Mouse (Mus musculus): Measurements from ENCODE around the gene Ifrd2. TPM values are rescaled to one million over a fixed set of nuclear protein-coding genes. Genes with fewer than 3 reads are reported as not detected.
A peak's percentile ranks its signal among the peaks of the same experiment; 100 is the strongest.

The Ifrd2 gene
- polyA plus RNA-seq, 1 experiment from 2014 or later = 68.2 TPM

DNA sequence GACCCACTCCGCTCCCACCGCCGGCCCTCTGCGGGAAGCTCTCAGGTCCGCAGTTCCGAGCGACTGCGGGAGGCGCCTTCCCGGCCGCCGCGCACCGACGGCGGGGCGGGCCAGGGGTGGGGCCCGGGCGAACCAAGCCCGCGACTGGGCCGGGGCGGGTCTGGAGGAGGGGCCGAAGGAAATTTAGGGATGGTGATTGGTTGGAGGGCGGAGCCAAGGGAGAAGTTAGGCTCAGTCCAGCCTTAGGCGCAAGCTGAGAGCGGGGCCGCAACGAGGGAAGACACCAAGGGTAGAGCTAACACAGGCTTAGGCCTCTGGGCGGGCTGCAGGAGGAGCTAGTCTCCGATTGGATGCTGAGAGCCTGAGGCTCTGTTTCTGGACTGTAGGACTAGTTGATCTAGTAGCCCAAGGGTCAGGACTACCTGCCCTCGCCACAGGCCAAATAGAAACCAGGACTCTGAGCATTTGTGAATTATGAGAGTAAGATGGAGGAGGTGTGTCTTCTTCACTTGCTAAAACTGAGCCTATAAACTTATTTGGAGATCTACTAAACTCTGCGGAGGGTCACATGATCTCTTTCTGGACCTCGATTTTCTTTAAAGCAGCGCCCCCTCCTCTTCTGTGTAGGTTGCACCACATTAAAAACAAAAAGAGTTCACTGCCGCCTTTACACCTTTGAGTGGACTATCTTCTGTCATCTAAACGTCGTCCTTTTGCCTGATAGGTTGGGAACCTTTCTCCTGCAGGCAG, 48.0 kb downstream of the Ifrd2 start, which contains the start of gene Gnai2:
Gnai2 (minus strand) TSS at position 89 of the 750 bp plus-strand sequence.
- Histone ChIP-seq H3K27me3 (replicated peaks) (no peaks in the 10 kb centered on the region), H3K4me1 (peaks cover 34% of the 10 kb centered on the region), H3K27ac (peak within 1 kb of the TSS; percentile 88), H3K4me3 (replicated peaks) (peak within 1 kb of the TSS; percentile 86), H3K9ac (peak within 1 kb of the TSS; percentile 97), H3K36me3 (0 out of 2 replicates have a peak, but pooled peaks cover 3% of the 10 kb centered on the region), H3K9me3 (no peaks in the 10 kb centered on the region), H3K4me2 (peak within 1 kb of the TSS; percentile 96)
- 4% methylated on average over 38 of the region's 38 CpGs for WGBS
- ATAC-seq (ENCODE audit: insufficient read depth, low FRiP score, low read depth) = peak; percentile 96

DNA sequence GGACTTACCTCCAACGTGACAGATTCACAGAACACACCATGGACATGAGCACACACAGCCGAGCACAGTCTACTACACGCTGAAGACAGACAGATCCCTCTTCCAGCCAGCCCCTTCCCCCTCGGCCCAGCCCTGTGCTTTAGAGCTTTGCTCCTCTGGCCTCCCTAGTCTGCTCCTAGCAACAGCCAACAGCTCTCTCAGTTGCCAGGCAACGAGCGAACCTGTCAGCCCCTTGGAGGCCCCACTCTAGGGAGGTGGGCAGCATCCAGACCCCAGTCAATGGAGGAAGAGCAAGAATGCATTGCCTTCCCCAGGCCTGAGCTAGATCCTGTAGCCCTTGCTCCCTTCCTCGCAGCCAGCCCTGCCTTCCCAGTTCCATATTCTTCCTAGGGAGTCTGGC, 49.6 kb downstream of the Ifrd2 start:
- no peak overlapping the region for H3K9ac ChIP-seq

DNA sequence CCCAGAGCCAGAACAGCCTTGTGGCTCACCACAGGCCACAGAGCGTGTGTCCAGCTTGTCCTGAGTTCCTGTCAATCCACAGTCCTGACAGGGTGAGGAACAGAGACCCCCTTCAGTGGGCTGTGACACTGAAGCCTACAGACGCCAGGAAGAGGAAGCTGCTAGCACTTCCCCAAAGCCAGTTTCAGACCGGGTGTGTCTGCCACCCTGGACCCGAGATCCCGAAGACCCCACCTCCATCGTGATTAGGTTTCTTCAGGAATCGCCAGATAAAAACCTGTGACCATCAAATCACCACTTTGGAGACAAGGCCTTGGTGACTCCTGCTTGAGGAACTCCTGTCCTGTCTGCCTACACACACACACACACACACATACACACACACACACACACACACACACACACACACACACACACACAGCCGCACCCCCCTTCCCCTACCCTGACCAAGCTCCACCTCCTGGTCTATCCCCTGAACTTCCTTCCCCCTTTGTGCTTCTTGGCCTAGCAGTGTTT, 52.9 kb downstream of the Ifrd2 start:
- Histone ChIP-seq H3K27me3 (replicated peaks) (no peaks in the 10 kb centered on the region), H3K4me2 (no peak overlapping the region), H3K9ac (no peak overlapping the region), H3K4me3 (replicated peaks) (no peak overlapping the region), H3K9me3 (no peaks in the 10 kb centered on the region), H3K36me3 (no peaks in the 10 kb centered on the region), H3K4me1 (peaks cover 15% of the 10 kb centered on the region; the same call in 1 of the 2 replicates), H3K27ac (no peak overlapping the region)
- 36% methylated on average over 7 of the region's 8 CpGs for WGBS
- no peak for ATAC-seq (ENCODE audit: insufficient read depth, low FRiP score, low read depth)

More for the DNA sequence above, 49.6 kb downstream of the Ifrd2 start:
- Histone ChIP-seq H3K9me3 (no peaks in the 10 kb centered on the region), H3K4me3 (replicated peaks) (no peak overlapping the region), H3K4me1 (peaks cover 18% of the 10 kb centered on the region), H3K36me3 (no peaks in the 10 kb centered on the region), H3K4me2 (no peak overlapping the region), H3K27ac (0 out of 2 replicates have a peak overlapping the region, but pooled peaks have one; percentile 35), H3K27me3 (replicated peaks) (no peaks in the 10 kb centered on the region)
- 25% methylated on average over 7 of the region's 7 CpGs for WGBS
- ATAC-seq (ENCODE audit: insufficient read depth, low FRiP score, low read depth) = no peak

DNA sequence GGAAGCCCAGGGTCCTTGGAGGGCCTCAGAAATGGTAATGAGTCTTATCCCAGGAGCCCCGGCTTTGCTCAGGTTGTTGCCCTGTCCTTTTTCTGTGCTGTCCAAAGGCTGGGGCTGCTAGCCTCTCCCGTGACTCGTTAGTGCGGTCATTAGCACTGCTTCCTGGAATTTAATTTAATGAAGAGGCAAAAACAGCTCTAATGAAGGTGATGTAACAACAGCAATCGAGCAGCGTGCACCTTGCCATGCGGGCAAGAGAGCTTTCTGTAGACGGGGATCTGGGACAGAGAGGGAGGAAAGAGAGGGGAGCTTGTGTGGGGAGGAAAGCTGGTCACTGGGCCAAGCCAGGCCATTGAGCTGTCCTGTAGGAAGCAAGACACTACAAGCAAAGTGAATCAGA, 54.2 kb downstream of the Ifrd2 start:
- 64% methylated on average over 8 of the region's 8 CpGs for WGBS
- no peaks in the 10 kb centered on the region for H3K36me3 ChIP-seq
- no peak overlapping the region for H3K4me3 ChIP-seq (replicated peaks)
- no peak overlapping the region for H3K27ac ChIP-seq
- peaks cover 8% of the 10 kb centered on the region; the same call in 1 of the 2 replicates for H3K4me1 ChIP-seq
- no peak for ATAC-seq (ENCODE audit: insufficient read depth, low FRiP score, low read depth)
- H3K27me3 ChIP-seq (replicated peaks) = no peaks in the 10 kb centered on the region
- no peak overlapping the region for H3K9ac ChIP-seq
- no peak overlapping the region for H3K4me2 ChIP-seq
- H3K9me3 ChIP-seq = no peaks in the 10 kb centered on the region

Other genes with a start within 250 kb of the Ifrd2 start
- 10.6 and 11.5 TPM in 2 replicates for gene Hemk1, start 249.3 kb upstream of the Ifrd2 start, polyA plus RNA-seq (2015; fragmentation: Nextera tagmentation; extraction: Ambion mirVana)
- 0.28 and 0.34 TPM in 2 replicates for gene 6430571L13Rik, start 247.0 kb upstream of the Ifrd2 start, polyA plus RNA-seq (2015; fragmentation: Nextera tagmentation; extraction: Ambion mirVana)
- 0.23 and 0.27 TPM in 2 replicates for gene Cacna2d2, start 188.0 kb upstream of the Ifrd2 start, polyA plus RNA-seq (2015; fragmentation: Nextera tagmentation; extraction: Ambion mirVana)
- 43.2 and 45.7 TPM in 2 replicates for gene Tmem115, start 53.7 kb upstream of the Ifrd2 start, polyA plus RNA-seq (2015; fragmentation: Nextera tagmentation; extraction: Ambion mirVana)
- 26.6 and 31.3 TPM in 2 replicates for gene Cyb561d2, start 45.4 kb upstream of the Ifrd2 start, polyA plus RNA-seq (2015; fragmentation: Nextera tagmentation; extraction: Ambion mirVana)
- gene Nprl2, start 45.4 kb upstream of the Ifrd2 start, polyA plus RNA-seq (2015; fragmentation: Nextera tagmentation; extraction: Ambion mirVana) = 39.1 and 39.7 TPM in 2 replicates
- 0.63 and 0.94 TPM in 2 replicates for gene Zmynd10, start 40.3 kb upstream of the Ifrd2 start, polyA plus RNA-seq (2015; fragmentation: Nextera tagmentation; extraction: Ambion mirVana)
- 53.9 and 58.0 TPM in 2 replicates for gene Rassf1, start 36.1 kb upstream of the Ifrd2 start, polyA plus RNA-seq (2015; fragmentation: Nextera tagmentation; extraction: Ambion mirVana)
- 42.6 and 46.1 TPM in 2 replicates for gene Tusc2, start 24.4 kb upstream of the Ifrd2 start, polyA plus RNA-seq (2015; fragmentation: Nextera tagmentation; extraction: Ambion mirVana)
- 84.2 and 85.4 TPM in 2 replicates for gene Hyal2, start 19.7 kb upstream of the Ifrd2 start, polyA plus RNA-seq (2015; fragmentation: Nextera tagmentation; extraction: Ambion mirVana)
- gene Hyal1, start 10.7 kb upstream of the Ifrd2 start, polyA plus RNA-seq (2015; fragmentation: Nextera tagmentation; extraction: Ambion mirVana) = 9.2 and 10.8 TPM in 2 replicates
- gene Naa80, start 8.8 kb upstream of the Ifrd2 start, polyA plus RNA-seq (2015; fragmentation: Nextera tagmentation; extraction: Ambion mirVana) = 16.1 and 18.6 TPM in 2 replicates
- gene Hyal3, start 6.8 kb upstream of the Ifrd2 start, polyA plus RNA-seq (2015; fragmentation: Nextera tagmentation; extraction: Ambion mirVana) = 1.1 and 1.7 TPM in 2 replicates
- 13.2 and 16.5 TPM in 2 replicates for gene Sema3b, start 21.6 kb downstream of the Ifrd2 start, polyA plus RNA-seq (2015; fragmentation: Nextera tagmentation; extraction: Ambion mirVana)
- gene Gnai2, start 47.7 kb downstream of the Ifrd2 start, polyA plus RNA-seq (2015; fragmentation: Nextera tagmentation; extraction: Ambion mirVana) = 355 and 371 TPM in 2 replicates
- gene Slc38a3, start 81.9 kb downstream of the Ifrd2 start, polyA plus RNA-seq (2015; fragmentation: Nextera tagmentation; extraction: Ambion mirVana) = 19.5 and 28.6 TPM in 2 replicates
- gene Gnat1, start 92.1 kb downstream of the Ifrd2 start, polyA plus RNA-seq (2015; fragmentation: Nextera tagmentation; extraction: Ambion mirVana) = 1.1 and 1.9 TPM in 2 replicates
- 19.7 and 21.3 TPM in 2 replicates for gene Sema3f, start 122.8 kb downstream of the Ifrd2 start, polyA plus RNA-seq (2015; fragmentation: Nextera tagmentation; extraction: Ambion mirVana)
- gene Rbm5, start 183.4 kb downstream of the Ifrd2 start, polyA plus RNA-seq (2015; fragmentation: Nextera tagmentation; extraction: Ambion mirVana) = 182 and 185 TPM in 2 replicates

All from stomach, embryonic 15.5 days (tissue).